Mouse (Mus musculus): ENCODE measurements around the gene BC049715. TPM values are rescaled to one million over a fixed set of nuclear protein-coding genes. Genes with fewer than 3 reads are reported as not detected.

Gene BC049715
- polyA plus RNA-seq, 1 experiment from 2014 or later = 0.46 TPM

DNA sequence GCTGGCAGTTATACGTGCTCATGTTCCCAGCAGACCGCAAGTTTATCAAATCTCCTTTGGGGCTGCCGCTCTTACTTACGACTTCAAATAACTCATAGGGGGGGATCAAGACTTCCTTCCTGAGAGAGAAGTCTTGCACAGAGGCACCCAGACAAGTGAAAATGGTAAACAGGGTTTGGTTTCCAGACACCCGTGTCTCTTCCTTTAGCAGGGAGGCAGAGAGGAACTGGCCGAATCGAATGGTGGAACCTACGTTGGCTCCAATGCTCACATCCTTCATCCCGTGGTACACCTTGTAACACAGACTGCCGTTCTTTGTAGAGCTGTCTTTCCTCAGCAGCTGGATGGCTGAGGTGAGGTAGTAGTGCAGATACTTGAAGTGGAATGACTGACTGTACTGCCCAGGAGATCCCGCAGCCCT lies 26.9 kb downstream of the BC049715 start:
- Histone ChIP-seq H3K4me1 (replicated peaks; ENCODE audit: control insufficient read depth, insufficient read depth) (peaks cover 3% of the 10 kb centered on the region; the same call in 1 of the 2 replicates), H3K27ac (replicated peaks) (no peak overlapping the region), H3K27me3 (ENCODE audit: control insufficient read depth, insufficient read depth, low read length) (no peaks in the 10 kb centered on the region), H3K36me3 (ENCODE audit: control insufficient read depth, insufficient read depth, low read length) (no peaks in the 10 kb centered on the region), H3K9ac (ENCODE audit: low read length) (no peak overlapping the region; the same call in 1 of the 2 replicates), H3K9me3 (ENCODE audit: control insufficient read depth, low read length) (no peaks in the 10 kb centered on the region), H3K4me2 (replicated peaks; ENCODE audit: low read depth) (no peak overlapping the region), H3K4me3 (ENCODE audit: low read depth, low read length) (no peak overlapping the region)
- TF ChIP-seq EP300 (optimal IDR thresholded peaks at IDR 0.05) (no peak), CTCF (IDR thresholded peaks at IDR 0.05; ENCODE audit: low read depth) (no peak)
- ATAC-seq (ENCODE audit: low FRiP score, low TSS enrichment) (no peak), DNase-seq (ENCODE audit: low spot score) (no peak)
- whole genome bisulfite sequencing = 78% methylated on average over 11 of the region's 11 CpGs

GRCm38 (mm10) chr6:136855183-136855582 lies 27.8 kb downstream of the BC049715 start:
- Histone ChIP-seq H3K9ac (ENCODE audit: low read length) (no peak overlapping the region), H3K9me3 (ENCODE audit: control insufficient read depth, low read length) (no peaks in the 10 kb centered on the region), H3K27me3 (ENCODE audit: control insufficient read depth, insufficient read depth, low read length) (no peaks in the 10 kb centered on the region), H3K4me3 (ENCODE audit: low read depth, low read length) (no peak overlapping the region), H3K4me2 (replicated peaks; ENCODE audit: low read depth) (0 out of 2 replicates have a peak overlapping the region, but pooled peaks have one; percentile 28), H3K4me1 (replicated peaks; ENCODE audit: control insufficient read depth, insufficient read depth) (peaks cover 3% of the 10 kb centered on the region; the same call in 1 of the 2 replicates), H3K27ac (replicated peaks) (0 out of 2 replicates have a peak overlapping the region, but pooled peaks have one; percentile 61), H3K36me3 (ENCODE audit: control insufficient read depth, insufficient read depth, low read length) (no peaks in the 10 kb centered on the region)
- WGBS = 91% methylated on average over 2 of the region's 2 CpGs
- ATAC-seq (ENCODE audit: low FRiP score, low TSS enrichment) (no peak), DNase-seq (ENCODE audit: low spot score) (no peak)
- no peak for TF ChIP-seq CTCF (IDR thresholded peaks at IDR 0.05; ENCODE audit: low read depth)
- no peak for TF ChIP-seq EP300 (optimal IDR thresholded peaks at IDR 0.05)

DNA sequence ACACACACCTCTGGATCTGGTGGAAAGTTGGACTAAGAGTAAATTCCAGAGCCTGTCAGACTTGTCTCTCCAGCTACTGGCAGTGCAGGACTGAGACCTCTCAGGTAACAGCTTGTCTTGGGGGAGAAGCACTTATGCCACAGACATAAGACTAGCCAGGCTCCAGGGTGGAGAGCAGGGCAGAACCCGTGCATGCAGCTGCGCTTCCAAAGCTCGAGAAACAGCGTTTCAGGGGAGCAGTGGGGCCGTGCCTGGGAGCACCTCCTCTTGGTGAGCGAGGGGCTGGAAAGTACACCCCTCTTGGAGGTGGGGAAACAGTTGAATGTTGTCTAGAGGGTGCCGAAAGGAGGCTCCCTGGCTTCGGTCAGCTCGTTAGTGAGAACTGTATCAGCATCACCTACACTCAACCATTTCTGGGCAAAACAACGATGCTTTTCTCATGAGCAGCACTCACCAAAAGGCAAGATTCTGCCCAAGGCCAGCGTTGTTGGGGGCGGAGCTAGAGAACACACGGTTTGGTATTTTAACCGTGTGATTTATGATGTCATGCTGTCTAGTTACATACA lies 28.7 kb downstream of the BC049715 start:
- Histone ChIP-seq H3K4me2 (replicated peaks; ENCODE audit: low read depth) (peak overlapping the region; percentile 28), H3K27me3 (ENCODE audit: control insufficient read depth, insufficient read depth, low read length) (no peaks in the 10 kb centered on the region), H3K9ac (ENCODE audit: low read length) (no peak overlapping the region), H3K36me3 (ENCODE audit: control insufficient read depth, insufficient read depth, low read length) (no peaks in the 10 kb centered on the region), H3K4me1 (replicated peaks; ENCODE audit: control insufficient read depth, insufficient read depth) (peaks cover 3% of the 10 kb centered on the region; the same call in 1 of the 2 replicates), H3K4me3 (ENCODE audit: low read depth, low read length) (0 out of 2 replicates have a peak overlapping the region, but pooled peaks have one; percentile 6), H3K9me3 (ENCODE audit: control insufficient read depth, low read length) (no peaks in the 10 kb centered on the region), H3K27ac (replicated peaks) (peak overlapping the region; percentile 75)
- DNase-seq (ENCODE audit: low spot score) (no peak), ATAC-seq (ENCODE audit: low FRiP score, low TSS enrichment) (peak; percentile 46; the same call in 1 of the 2 replicates)
- TF ChIP-seq CTCF (IDR thresholded peaks at IDR 0.05; ENCODE audit: low read depth) = no peak
- TF ChIP-seq EP300 (optimal IDR thresholded peaks at IDR 0.05) = no peak
- 45% methylated on average over 14 of the region's 14 CpGs for WGBS

- peak within 1 kb of the TSS; percentile 22 for H3K4me3 ChIP-seq (ENCODE audit: low read depth, low read length)
- peaks cover 3% of the 10 kb centered on the region; the same call in 1 of the 2 replicates for H3K4me1 ChIP-seq (replicated peaks; ENCODE audit: control insufficient read depth, insufficient read depth)
- 0 out of 2 replicates have a peak within 1 kb of the TSS, but pooled peaks have one; percentile 28 for H3K9ac ChIP-seq (ENCODE audit: low read length)
- DNase-seq (ENCODE audit: low spot score) (peak; percentile 28), ATAC-seq (ENCODE audit: low FRiP score, low TSS enrichment) (peak; percentile 48; the same call in 1 of the 2 replicates)
- peak within 1 kb of the TSS; percentile 77 for H3K27ac ChIP-seq (replicated peaks)
- no peaks in the 10 kb centered on the region for H3K9me3 ChIP-seq (ENCODE audit: control insufficient read depth, low read length)
- H3K27me3 ChIP-seq (ENCODE audit: control insufficient read depth, insufficient read depth, low read length) = no peaks in the 10 kb centered on the region
- H3K4me2 ChIP-seq (replicated peaks; ENCODE audit: low read depth) = peak within 1 kb of the TSS; percentile 33
- TF ChIP-seq CTCF (IDR thresholded peaks at IDR 0.05; ENCODE audit: low read depth) (no peak), EP300 (optimal IDR thresholded peaks at IDR 0.05) (no peak)
- 33% methylated on average over 18 of the region's 18 CpGs for WGBS
- H3K36me3 ChIP-seq (ENCODE audit: control insufficient read depth, insufficient read depth, low read length) = no peaks in the 10 kb centered on the region
Measured at GRCm38 (mm10) chr6:136857186-136857872, 29.9 kb downstream of the BC049715 start, which contains the start of gene Art4. Gene Art4 (minus strand): TSS chr6:136857733.

- H3K9me3 ChIP-seq (ENCODE audit: control insufficient read depth, low read length) = no peaks in the 10 kb centered on the region
- no peak for ATAC-seq (ENCODE audit: low FRiP score, low TSS enrichment)
- TF ChIP-seq CTCF (IDR thresholded peaks at IDR 0.05; ENCODE audit: low read depth) = no peak
- no peak for TF ChIP-seq EP300 (optimal IDR thresholded peaks at IDR 0.05)
- peak overlapping the region; percentile 22; the same call in 1 of the 2 replicates for H3K4me3 ChIP-seq (ENCODE audit: low read depth, low read length)
- H3K36me3 ChIP-seq (ENCODE audit: control insufficient read depth, insufficient read depth, low read length) = no peaks in the 10 kb centered on the region
- H3K4me1 ChIP-seq (replicated peaks; ENCODE audit: control insufficient read depth, insufficient read depth) = peaks cover 3% of the 10 kb centered on the region; the same call in 1 of the 2 replicates
- peak; percentile 19 for DNase-seq (ENCODE audit: low spot score)
- H3K4me2 ChIP-seq (replicated peaks; ENCODE audit: low read depth) = peak overlapping the region; percentile 33
- H3K9ac ChIP-seq (ENCODE audit: low read length) = no peak overlapping the region
- H3K27me3 ChIP-seq (ENCODE audit: control insufficient read depth, insufficient read depth, low read length) = no peaks in the 10 kb centered on the region
- peak overlapping the region; percentile 77 for H3K27ac ChIP-seq (replicated peaks)
- WGBS = 5% methylated on average over 11 of the region's 11 CpGs
Measured at GRCm38 (mm10) chr6:136857873-136858260, 30.4 kb downstream of the BC049715 start.

Measured in stomach, postnatal 0 days (tissue).